Mouse (Mus musculus) spleen, adult 2 months (tissue): ENCODE measurements around the gene Prkcz.

Experiments used
- CTCF ChIP-seq: fragments of 200-500 bp; IDR thresholded peaks from 2 replicates; pipeline ENCODE4 v1.5.1; 2011; ENCODE audit warnings: mild to moderate bottlenecking, inconsistent platforms; ENCODE audit not compliant: insufficient read depth, insufficient read length, insufficient replicate concordance; ENCODE audit errors: extremely low read depth
- POLR2A ChIP-seq: fragments of 200-500 bp; IDR thresholded peaks from 2 replicates; pipeline ENCODE4 v1.6.1; 2011; ENCODE audit warnings: low read depth, low read length, inconsistent platforms

DNA sequence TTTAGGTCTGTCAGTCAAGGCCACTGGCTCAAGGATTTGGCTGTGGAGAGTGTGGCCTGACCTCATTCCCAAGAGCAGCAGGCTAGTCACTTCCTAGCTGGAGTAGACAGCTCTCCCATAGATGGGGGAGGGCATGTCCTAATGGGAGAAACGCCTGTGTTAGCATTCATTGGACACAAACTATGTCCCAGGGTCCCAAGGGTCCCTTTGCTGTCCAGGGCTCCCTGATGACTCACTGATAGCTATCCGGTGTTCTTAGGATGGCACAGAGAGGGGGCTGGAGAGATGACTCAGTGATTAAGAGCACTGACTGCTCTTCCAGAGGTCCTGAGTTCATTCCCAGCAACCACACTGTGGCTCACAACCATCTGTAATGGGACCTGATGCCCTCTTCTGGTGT is 79.9 kb downstream of the Prkcz start:
- TF ChIP-seq POLR2A (no peak), CTCF (no peak)
